Mouse (Mus musculus) forebrain, embryonic 12.5 days (tissue): Measurements from ENCODE around the gene Ccr2. TPM values are rescaled to one million over a fixed set of nuclear protein-coding genes. Genes with fewer than 3 reads are reported as not detected.
A peak's percentile ranks its signal among the peaks of the same experiment; 100 is the strongest.
"Not testable (repeated sequence)": the region's sequence is repeated elsewhere in the genome, so short reads cannot be mapped to it uniquely, and the experiment has no call there.

ENCODE experiments used
- ATAC-seq: fragments of 200-750 bp; cut with Nextera tagmentation; 2 replicates; pipeline ENCODE4 v1.8.0; 2017; ENCODE audit warnings: moderate TSS enrichment; ENCODE audit not compliant: low FRiP score
- H3K27ac ChIP-seq: fragments of 300-500 bp; sonication (generic); 2 replicates; pipeline ENCODE4 v1.5.1; 2016; ENCODE audit warnings: mild to moderate bottlenecking
- H3K27me3 ChIP-seq: fragments of 300-500 bp; sonication (generic); 2 replicates; pipeline ENCODE4 v1.6.1; 2016; ENCODE audit warnings: mild to moderate bottlenecking
- H3K36me3 ChIP-seq: fragments of 300-500 bp; sonication (generic); replicated peaks from 2 replicates; pipeline ENCODE4 v1.6.1; 2016; ENCODE audit warnings: mild to moderate bottlenecking
- H3K4me1 ChIP-seq: fragments of 300-500 bp; sonication (generic); 2 replicates; pipeline ENCODE4 v1.6.1; 2016
- H3K4me2 ChIP-seq: fragments of 300-500 bp; sonication (generic); 2 replicates; pipeline ENCODE4 v1.6.1; 2016; ENCODE audit warnings: mild to moderate bottlenecking, moderate library complexity
- H3K4me3 ChIP-seq: fragments of 300-500 bp; sonication (generic); replicated peaks from 2 replicates; pipeline ENCODE4 v1.5.1; 2016; ENCODE audit warnings: mild to moderate bottlenecking
- H3K9ac ChIP-seq: fragments of 300-500 bp; sonication (generic); 2 replicates; pipeline ENCODE4 v1.6.1; 2016; ENCODE audit warnings: mild to moderate bottlenecking
- H3K9me3 ChIP-seq: fragments of 300-500 bp; sonication (generic); 2 replicates; pipeline ENCODE4 v1.6.1; 2016
- WGBS: fragments of 180-500 bp; shearing (Covaris S2); methylation state at CpG from one replicate; pipeline ENCODE4 v1.1.7; 2016; 5-methylcytosine and 5-hydroxymethylcytosine counted together
- polyA plus RNA-seq: library from polyadenylated mRNA; unstranded; fragments of >200 nt; fragmentation: Nextera tagmentation; extraction: Ambion mirVana; gene quantifications from 2 replicates; pipeline ENCODE4 v1.2.1, GENCODE M21; 2016

Gene Ccr2
- polyA plus RNA-seq, 1 experiment from 2014 or later = 0.32 TPM

- Histone ChIP-seq H3K9me3 (no peaks in the 10 kb centered on the region), H3K36me3 (no peaks in the 10 kb centered on the region), H3K27me3 (no peaks in the 10 kb centered on the region), H3K4me1 (no peaks in the 10 kb centered on the region), H3K9ac (no peak overlapping the region), H3K4me3 (no peak overlapping the region), H3K27ac (no peak overlapping the region), H3K4me2 (no peak overlapping the region)
- WGBS = 58% methylated on average over 4 of the region's 4 CpGs
- ATAC-seq = no peak
These were observed 25.7 kb downstream of the Ccr2 start for GRCm38 (mm10) chr9:124127412-124127811.

DNA sequence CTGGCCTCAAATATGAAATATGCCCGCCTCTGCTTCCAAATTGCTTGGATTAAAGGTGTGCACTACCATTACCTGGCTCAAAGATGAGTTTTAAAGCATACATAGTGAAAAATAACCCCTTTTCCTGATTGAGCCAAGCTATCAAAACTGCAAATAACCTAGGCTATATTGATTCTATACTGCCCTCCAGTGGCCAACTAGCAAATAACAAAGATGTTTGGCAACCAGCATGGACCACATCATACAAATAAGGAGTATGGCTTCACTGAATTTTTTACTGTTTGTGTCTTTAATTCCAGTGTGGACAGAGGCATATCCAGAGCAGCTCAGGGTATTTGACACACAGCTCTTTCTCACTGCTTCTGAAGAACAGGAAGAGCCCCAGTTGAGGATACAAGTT lies 26.6 kb downstream of the Ccr2 start:
- no peak overlapping the region for H3K9ac ChIP-seq
- no peaks in the 10 kb centered on the region for H3K27me3 ChIP-seq
- ATAC-seq = 0 out of 2 replicates have a peak, but pooled peaks have one; percentile 9
- no peaks in the 10 kb centered on the region for H3K9me3 ChIP-seq
- H3K36me3 ChIP-seq = no peaks in the 10 kb centered on the region
- no peak overlapping the region for H3K27ac ChIP-seq
- no peak overlapping the region for H3K4me3 ChIP-seq
- no peak overlapping the region for H3K4me2 ChIP-seq
- 0% methylated on average over 1 of the region's 1 CpGs for WGBS
- H3K4me1 ChIP-seq = no peaks in the 10 kb centered on the region

GRCm38 (mm10) chr9:124132899-124133298 lies 31.1 kb downstream of the Ccr2 start:
- H3K9me3 ChIP-seq, H3K27me3 ChIP-seq, H3K4me3 ChIP-seq, H3K4me2 ChIP-seq, H3K9ac ChIP-seq, H3K4me1 ChIP-seq, H3K27ac ChIP-seq, H3K36me3 ChIP-seq, ATAC-seq: not testable (repeated sequence)
- WGBS = 78% methylated on average over 2 of the region's 2 CpGs

GRCm38 (mm10) chr9:124134919-124135318 lies 33.2 kb downstream of the Ccr2 start:
- H3K27me3 ChIP-seq, H3K4me2 ChIP-seq, H3K36me3 ChIP-seq, H3K9ac ChIP-seq, H3K9me3 ChIP-seq, ATAC-seq, H3K4me3 ChIP-seq, H3K4me1 ChIP-seq, H3K27ac ChIP-seq: not testable (repeated sequence)
- whole genome bisulfite sequencing = 84% methylated on average over 1 of the region's 1 CpGs

GRCm38 (mm10) chr9:124137619-124138018 lies 35.9 kb downstream of the Ccr2 start:
- ATAC-seq = no peak
- H3K4me1 ChIP-seq = no peaks in the 10 kb centered on the region
- no peaks in the 10 kb centered on the region for H3K27me3 ChIP-seq
- H3K27ac ChIP-seq = no peak overlapping the region
- WGBS = 84% methylated on average over 11 of the region's 11 CpGs
- no peak overlapping the region for H3K4me2 ChIP-seq
- no peak overlapping the region for H3K4me3 ChIP-seq
- no peaks in the 10 kb centered on the region for H3K9me3 ChIP-seq
- H3K36me3 ChIP-seq = no peaks in the 10 kb centered on the region
- no peak overlapping the region for H3K9ac ChIP-seq

DNA sequence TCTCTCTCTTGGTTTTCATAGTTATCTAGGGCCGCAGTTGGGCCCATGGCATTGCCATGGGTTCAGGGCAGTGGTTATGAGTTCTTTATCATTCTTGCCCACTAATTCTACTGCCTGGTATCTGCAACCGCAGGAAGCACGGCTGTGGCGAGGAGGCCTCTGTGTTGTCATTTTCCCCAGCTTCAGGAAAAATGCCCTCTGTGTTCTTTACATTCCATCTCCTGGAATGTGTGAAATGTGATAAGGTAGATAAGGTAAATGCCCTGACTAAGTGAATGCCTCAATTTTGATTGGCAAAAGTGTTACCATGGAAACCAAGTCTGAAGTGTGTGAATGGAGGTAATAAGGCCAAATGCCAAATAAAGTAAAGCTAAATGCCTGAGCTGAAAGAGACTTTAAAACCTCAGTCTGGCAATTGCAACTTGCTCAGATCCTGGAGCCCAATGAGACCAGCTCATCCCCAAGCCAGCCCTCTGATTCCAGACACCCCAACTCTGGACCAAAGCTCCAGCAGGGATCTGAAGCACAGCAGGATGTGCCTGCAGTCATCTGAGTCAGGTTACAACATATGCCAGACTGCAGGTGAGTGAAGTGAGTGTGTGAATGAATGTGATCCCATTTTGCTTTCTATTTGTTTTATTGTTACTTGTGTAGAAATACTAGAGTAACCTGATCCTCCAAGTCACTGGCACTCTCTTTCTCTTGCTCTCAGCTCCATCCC lies 36.5 kb downstream of the Ccr2 start:
- no peak for ATAC-seq
- Histone ChIP-seq H3K27me3 (no peaks in the 10 kb centered on the region), H3K9ac (no peak overlapping the region), H3K9me3 (no peaks in the 10 kb centered on the region), H3K4me3 (no peak overlapping the region), H3K4me1 (no peaks in the 10 kb centered on the region), H3K4me2 (no peak overlapping the region), H3K27ac (no peak overlapping the region), H3K36me3 (no peaks in the 10 kb centered on the region)
- 64% methylated on average over 4 of the region's 4 CpGs for WGBS

DNA sequence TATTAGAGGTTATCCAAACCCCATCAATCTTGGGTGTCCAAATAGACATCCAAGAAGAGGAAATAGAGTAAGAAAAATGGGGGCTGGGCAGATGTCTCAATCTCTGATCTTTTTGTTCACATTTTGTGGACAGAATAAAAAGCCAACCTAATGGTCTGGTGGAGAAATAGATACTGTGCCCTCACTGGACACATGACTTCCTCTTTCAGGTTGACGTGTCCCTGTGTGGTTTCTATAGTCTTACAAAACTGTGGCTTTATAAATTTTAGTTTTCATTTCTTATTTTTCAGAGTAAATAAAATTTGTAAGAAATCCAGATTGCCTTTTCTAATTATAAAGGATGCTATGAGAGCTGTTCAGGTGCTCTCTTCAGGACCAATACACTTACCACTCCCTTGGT lies 41.9 kb downstream of the Ccr2 start:
- no peak overlapping the region for H3K9ac ChIP-seq
- whole genome bisulfite sequencing = 91% methylated on average over 1 of the region's 1 CpGs
- no peaks in the 10 kb centered on the region for H3K36me3 ChIP-seq
- no peaks in the 10 kb centered on the region for H3K27me3 ChIP-seq
- ATAC-seq = no peak
- no peaks in the 10 kb centered on the region for H3K4me1 ChIP-seq
- H3K9me3 ChIP-seq = no peaks in the 10 kb centered on the region
- no peak overlapping the region for H3K4me3 ChIP-seq
- no peak overlapping the region for H3K27ac ChIP-seq
- H3K4me2 ChIP-seq = no peak overlapping the region

- Histone ChIP-seq H3K4me1 (no peaks in the 10 kb centered on the region), H3K4me2 (no peak overlapping the region), H3K4me3 (no peak overlapping the region), H3K9me3 (no peaks in the 10 kb centered on the region), H3K9ac (no peak overlapping the region), H3K27me3 (no peaks in the 10 kb centered on the region), H3K27ac (no peak overlapping the region), H3K36me3 (no peaks in the 10 kb centered on the region)
- ATAC-seq = no peak
These were observed 44.6 kb downstream of the Ccr2 start for GRCm38 (mm10) chr9:124146307-124146706.

Other genes starting within 250 kb of the Ccr2 start
- 0.05 TPM in 1 of 2 replicates, not detected in the other for gene Xcr1, start 239.9 kb upstream of the Ccr2 start, polyA plus RNA-seq
- 0.62 and 1.0 TPM in 2 replicates for gene Ccr1, start 133.3 kb upstream of the Ccr2 start, polyA plus RNA-seq
- not detected in 2 replicates for gene Ccr1l1, start 123.5 kb upstream of the Ccr2 start, polyA plus RNA-seq
- not detected in 2 replicates for gene Ccr3, start 80.0 kb upstream of the Ccr2 start, polyA plus RNA-seq
- 0.22 and 0.87 TPM in 2 replicates for gene Ccr5, start 19.6 kb downstream of the Ccr2 start, polyA plus RNA-seq
- 8.1 and 9.2 TPM in 2 replicates for gene 2010315B03Rik, start 210.7 kb downstream of the Ccr2 start, polyA plus RNA-seq